8 mouse cellular contexts compared by ENCODE assay signal in genomic region chr7:27355745-27356240, GRCm38 (mm10). TPM values are rescaled to one million over a fixed set of nuclear protein-coding genes. Genes with fewer than 3 reads are reported as not detected.
DNase-seq lines count a peak whose midpoint lies in the region; ATAC-seq and TF ChIP-seq lines count a peak whose summit lies in the region.

Gene Shkbp1, minus strand, starts transcription at chr7:27356019.

- H3K4me1 ChIP-seq in forebrain, embryonic 15.5 days, result peaks cover 31% of the 10 kb centered on the region
- H3K4me1 ChIP-seq in lung, adult 2 months (ENCODE audit: control insufficient read depth, insufficient read depth, low read length), result peaks cover 2% of the 10 kb centered on the region
- H3K4me1 ChIP-seq in neural tube, embryonic 15.5 days, result peaks cover 28% of the 10 kb centered on the region

- ATAC-seq in forebrain, embryonic 15.5 days (replicated peaks), result peak; percentile 94
- peak; percentile 92 for ATAC-seq in neural tube, embryonic 15.5 days (ENCODE audit: low FRiP score)

- under 1% methylated on average over 34 of the region's 34 CpGs for WGBS in forebrain, embryonic 15.5 days
- WGBS in large intestine, adult 2 months, result 1% methylated on average over 34 of the region's 34 CpGs
- WGBS in lung, adult 2 months, result under 1% methylated on average over 34 of the region's 34 CpGs
- WGBS in neural tube, embryonic 15.5 days, result under 1% methylated on average over 34 of the region's 34 CpGs

- peak within 1 kb of the TSS; percentile 82 for H3K4me3 ChIP-seq in forebrain, embryonic 15.5 days
- peak within 1 kb of the TSS; percentile 90 for H3K4me3 ChIP-seq in lung, adult 2 months (replicated peaks; ENCODE audit: extremely low read depth, low read depth, low read length)
- H3K4me3 ChIP-seq in neural tube, embryonic 15.5 days (replicated peaks), result peak within 1 kb of the TSS; percentile 75

- H3K9ac ChIP-seq in forebrain, embryonic 15.5 days (replicated peaks), result peak within 1 kb of the TSS; percentile 65
- H3K9ac ChIP-seq in neural tube, embryonic 15.5 days (replicated peaks), result peak within 1 kb of the TSS; percentile 66

- H3K27ac ChIP-seq in forebrain, embryonic 15.5 days (replicated peaks), result peak within 1 kb of the TSS; percentile 85
- H3K27ac ChIP-seq in neural tube, embryonic 15.5 days (replicated peaks), result peak within 1 kb of the TSS; percentile 64

- H3K9me3 ChIP-seq in forebrain, embryonic 15.5 days, result no peaks in the 10 kb centered on the region
- H3K9me3 ChIP-seq in neural tube, embryonic 15.5 days (replicated peaks), result no peaks in the 10 kb centered on the region

- 0 out of 2 replicates have a peak, but pooled peaks have one; percentile 23 for TF ChIP-seq POLR2A in lung, adult 2 months (IDR thresholded peaks at IDR 0.05; ENCODE audit: borderline replicate concordance, extremely low read depth, low read depth, low read length)

- intact Hi-C loops in heart, postnatal 14 days (cut with DNase I), result no loop called here

- peaks cover 24% of the 10 kb centered on the region for H3K27me3 ChIP-seq in forebrain, embryonic 15.5 days
- peaks cover 35% of the 10 kb centered on the region for H3K27me3 ChIP-seq in neural tube, embryonic 15.5 days (replicated peaks)

- peak; percentile 92 for DNase-seq in MEL-GATA-1-ER (ENCODE audit: extremely low read depth, low read depth)
- DNase-seq in cerebellum, adult 11-12 months, result peak; percentile 82
- DNase-seq in heart, postnatal 14 days, result peak; percentile 83 to 88
- no peak for DNase-seq in large intestine, adult 2 months (ENCODE audit: low read depth, low spot score)
- DNase-seq in lung, adult 2 months, result peak; percentile 85
- DNase-seq in thymus, adult 18-20 months, result peak; percentile 75 to 87

- peak within 1 kb of the TSS; percentile 52 for H3K4me2 ChIP-seq in forebrain, embryonic 15.5 days (replicated peaks)
- peak within 1 kb of the TSS; percentile 80 for H3K4me2 ChIP-seq in neural tube, embryonic 15.5 days

- no peak for TF ChIP-seq CTCF in lung, adult 2 months (IDR thresholded peaks at IDR 0.05; ENCODE audit: insufficient read depth, low read length)

- peaks cover 17% of the 10 kb centered on the region for H3K36me3 ChIP-seq in forebrain, embryonic 15.5 days
- H3K36me3 ChIP-seq in neural tube, embryonic 15.5 days, result peaks cover under 1% of the 10 kb centered on the region

RNA-seq across cellular contexts. Expression of gene Shkbp1, which starts in this region (rescaled TPM):
- polyA plus RNA-seq in forebrain, embryonic 15.5 days (2015; fragmentation: Nextera tagmentation; extraction: Ambion mirVana), result 90.2 and 91.5 TPM in 2 replicates
- 1 to 10 TPM; 8.6 to 9.7 TPM for total RNA-seq in heart, postnatal 14 days (2021)
- 59.9 and 78.1 TPM in 2 replicates for polyA plus RNA-seq in large intestine, adult 2 months (2012; rRNA removed)
- 76.4 and 85.1 TPM in 2 replicates for polyA plus RNA-seq in lung, adult 2 months (2012; rRNA removed)
- 28.9 and 33.4 TPM in 2 replicates for polyA plus RNA-seq in neural tube, embryonic 15.5 days (2015; fragmentation: Nextera tagmentation; extraction: Ambion mirVana)
